Mouse (Mus musculus): ENCODE results near the gene Slk.
A peak's percentile ranks its signal among the peaks of the same experiment; 100 is the strongest.
"Not testable (repeated sequence)": the region's sequence is repeated elsewhere in the genome, so short reads cannot be mapped to it uniquely, and the experiment has no call there.

The Slk gene

GRCm38 (mm10) chr19:47571981-47572380, 7.5 kb upstream of the Slk start:
- DNase-seq: not testable (repeated sequence)

GRCm38 (mm10) chr19:47573718-47574117, 5.8 kb upstream of the Slk start:
- DNase-seq: no peak

- DNase-seq: peak in 1 of 2 experiments; percentile 10
These were observed 775 bp upstream of the Slk start for GRCm38 (mm10) chr19:47578581-47579224.

DNA sequence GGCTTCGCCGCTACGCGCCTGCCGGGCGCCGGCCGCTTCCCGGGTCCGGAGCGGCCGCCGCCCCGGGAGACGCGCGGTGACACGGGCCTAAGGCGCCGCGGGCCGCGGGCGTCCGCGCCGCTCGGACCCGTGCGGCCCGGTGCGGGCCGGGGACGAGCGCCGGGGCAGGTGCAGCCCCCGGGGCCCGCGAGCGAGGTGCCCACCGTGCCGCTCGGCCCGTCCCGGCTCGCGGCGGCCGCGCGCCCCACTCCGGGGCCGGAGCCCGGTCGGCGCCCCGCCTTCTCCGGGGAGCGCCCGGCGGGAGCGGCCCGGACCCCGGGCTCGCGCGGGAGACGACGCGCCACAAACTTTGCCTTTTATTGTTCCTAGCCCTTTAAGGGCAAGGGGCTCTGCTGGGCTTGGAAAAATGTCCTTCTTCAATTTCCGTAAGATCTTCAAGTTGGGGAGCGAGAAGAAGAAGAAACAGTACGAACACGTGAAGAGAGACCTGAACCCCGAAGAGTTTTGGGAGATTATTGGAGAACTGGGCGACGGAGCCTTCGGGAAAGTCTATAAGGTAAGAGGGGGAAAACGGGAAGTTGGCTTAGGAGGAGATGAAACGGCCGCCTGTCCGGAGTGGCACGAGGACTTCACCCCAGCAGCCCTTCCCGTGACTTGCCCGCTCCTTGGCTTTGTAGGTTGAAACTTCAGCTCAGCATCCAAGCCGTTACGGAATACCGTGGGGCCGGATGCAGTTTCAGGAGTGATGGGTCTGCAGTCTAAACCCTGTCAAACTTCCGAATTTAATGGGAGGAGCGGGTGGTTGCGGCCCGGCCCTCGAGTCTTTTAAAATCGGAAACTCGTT, 532 bp downstream of the Slk start:
- peak; percentile 19 to 21 for DNase-seq

GRCm38 (mm10) chr19:47585772-47586171, 6.3 kb downstream of the Slk start:
- no peak for DNase-seq

- no peak for DNase-seq
These were observed 7.5 kb downstream of the Slk start for GRCm38 (mm10) chr19:47587009-47587408.

GRCm38 (mm10) chr19:47608513-47608912, 29.0 kb downstream of the Slk start:
- DNase-seq: no peak

- DNase-seq: no peak
These were observed 34.0 kb downstream of the Slk start for GRCm38 (mm10) chr19:47613442-47613841.

DNA sequence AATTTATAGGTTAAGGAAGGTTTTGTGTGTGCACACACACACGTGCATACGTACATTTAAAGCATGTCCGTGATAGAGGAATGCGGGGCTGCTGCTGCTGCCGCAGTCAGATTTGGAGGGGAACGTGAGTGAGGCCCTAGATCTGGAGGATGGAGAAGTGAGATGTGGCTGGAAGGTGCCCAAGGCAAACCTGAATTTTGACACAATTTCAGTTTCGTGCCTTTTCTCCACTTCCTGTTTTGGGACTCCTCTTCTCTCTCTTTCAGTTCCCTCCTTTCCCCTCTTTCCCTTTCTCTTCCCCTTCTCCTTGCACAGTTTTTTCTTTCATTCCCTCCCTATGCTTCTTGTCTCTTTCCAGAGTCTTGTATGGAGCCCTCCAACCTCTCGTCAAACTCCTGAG, 42.0 kb downstream of the Slk start:
- no peak for DNase-seq

GRCm38 (mm10) chr19:47624940-47625711, 45.6 kb downstream of the Slk start:
- DNase-seq: no peak

DNA sequence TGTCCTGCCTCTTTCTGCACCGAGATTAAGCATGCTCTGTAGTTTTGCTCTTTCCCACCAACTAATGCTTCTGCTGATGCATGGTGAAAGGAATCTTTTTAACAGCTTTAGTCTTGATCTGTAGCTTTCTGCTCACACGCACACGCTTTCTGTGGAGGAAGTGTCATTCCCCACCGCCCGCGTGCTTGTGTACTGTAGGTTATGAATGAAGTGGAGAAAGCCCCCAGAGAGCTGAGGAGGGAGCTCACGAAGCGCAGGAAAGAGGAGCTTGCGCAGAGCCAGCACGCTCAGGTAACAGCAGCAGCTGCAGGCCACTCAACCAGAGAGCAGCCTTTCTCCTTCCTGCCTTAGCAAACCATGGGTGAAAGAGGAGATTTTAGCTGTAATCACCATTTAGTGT, 48.0 kb downstream of the Slk start:
- no peak for DNase-seq

- DNase-seq: no peak
These were observed 49.6 kb downstream of the Slk start for GRCm38 (mm10) chr19:47629068-47629467.

DNA sequence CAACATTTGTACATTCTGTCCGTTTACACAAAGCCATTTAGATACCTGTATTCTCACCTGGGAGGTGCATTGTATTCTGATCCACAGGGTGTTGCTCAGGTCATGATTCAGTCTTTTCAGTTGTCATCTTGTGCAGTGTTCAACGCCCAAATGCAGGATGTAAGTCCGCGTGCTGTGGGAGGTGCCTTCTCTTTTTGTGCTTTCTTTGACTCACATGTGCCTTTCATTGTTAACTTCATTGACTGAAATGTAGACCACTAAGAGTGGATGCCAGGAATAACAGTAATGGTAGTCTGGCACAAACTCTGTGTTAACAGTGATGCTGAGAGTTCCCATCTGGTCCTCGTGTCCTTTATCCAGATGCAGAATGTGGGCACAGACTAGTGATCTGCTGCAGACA, 50.9 kb downstream of the Slk start:
- no peak for DNase-seq

- DNase-seq: no peak
These were observed 52.3 kb downstream of the Slk start for GRCm38 (mm10) chr19:47631799-47632198.

- DNase-seq: no peak
These were observed 55.9 kb downstream of the Slk start for GRCm38 (mm10) chr19:47635380-47635779.

DNA sequence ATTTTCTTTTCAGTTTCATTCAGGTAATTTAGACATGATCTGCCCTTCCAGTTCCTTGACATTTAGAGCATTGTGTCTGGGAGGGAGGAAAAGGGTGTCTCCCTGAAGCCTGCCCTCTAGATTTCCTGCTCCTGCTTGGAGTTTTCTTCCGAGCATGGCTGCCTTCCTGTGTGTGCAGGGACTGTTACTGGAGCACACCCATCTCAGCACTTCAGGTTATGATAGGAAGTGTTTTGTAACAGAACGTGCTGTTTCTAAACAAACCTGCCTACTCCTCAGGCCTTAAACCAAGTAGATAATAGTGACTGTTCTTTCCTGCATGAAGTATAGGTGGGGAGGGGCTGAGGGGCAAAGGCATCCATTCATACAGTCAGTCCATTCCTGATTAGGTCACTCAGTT, 64.4 kb downstream of the Slk start:
- no peak for DNase-seq

DNA sequence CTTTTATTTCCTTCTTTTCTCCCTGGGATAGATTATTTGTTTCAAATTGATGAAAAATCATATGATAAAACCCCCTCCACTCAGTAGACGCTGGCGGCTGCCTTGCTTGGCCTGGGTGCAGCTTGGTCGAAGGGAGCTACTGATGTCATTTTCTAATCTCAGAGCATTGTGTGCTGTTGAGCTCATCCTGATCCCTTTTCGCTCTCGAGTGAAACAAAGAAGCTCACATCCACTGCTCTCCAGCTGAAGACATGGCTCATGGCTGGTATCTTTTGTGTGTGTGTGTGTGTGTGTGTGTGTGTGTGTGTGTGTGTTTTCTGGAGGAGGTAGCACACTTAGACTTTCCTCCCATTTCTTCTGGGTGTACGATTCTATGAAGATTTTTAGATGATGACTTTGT, 66.1 kb downstream of the Slk start:
- DNase-seq: no peak

DNA sequence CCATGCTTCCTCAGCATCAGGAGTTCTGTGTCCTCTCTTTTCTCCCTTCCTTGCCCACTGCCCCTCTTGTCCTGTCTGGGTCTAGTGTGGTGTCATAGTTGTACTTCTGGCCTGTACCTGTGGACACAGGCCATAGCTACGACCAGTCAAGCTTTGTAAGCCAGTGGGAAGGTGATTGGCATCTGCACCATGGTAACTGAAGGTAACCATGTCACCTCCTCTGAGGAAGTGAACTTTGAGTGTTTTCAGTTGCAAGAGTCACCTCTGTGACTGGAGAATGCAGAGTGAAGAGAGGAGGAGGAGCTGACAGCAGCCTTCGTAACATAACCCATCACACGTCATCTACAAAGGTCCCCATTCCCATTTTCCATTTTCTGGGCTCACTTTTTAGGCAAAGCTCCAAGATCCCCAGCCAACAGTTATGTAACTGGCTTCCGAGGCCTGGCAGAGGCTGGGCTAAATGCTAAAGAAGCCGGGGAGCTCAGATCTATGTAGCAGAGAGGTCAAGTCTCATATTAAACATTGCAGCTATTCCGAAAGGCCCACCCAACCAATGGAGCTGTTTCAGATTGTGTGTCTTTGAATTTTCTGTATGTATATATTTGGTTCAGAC, 67.1 kb downstream of the Slk start:
- DNase-seq: peak in 1 of 2 experiments; percentile 23

- no peak for DNase-seq
These were observed 69.6 kb downstream of the Slk start for GRCm38 (mm10) chr19:47649071-47649470.

- DNase-seq: no peak
These were observed 71.1 kb downstream of the Slk start for GRCm38 (mm10) chr19:47650366-47651159.

DNA sequence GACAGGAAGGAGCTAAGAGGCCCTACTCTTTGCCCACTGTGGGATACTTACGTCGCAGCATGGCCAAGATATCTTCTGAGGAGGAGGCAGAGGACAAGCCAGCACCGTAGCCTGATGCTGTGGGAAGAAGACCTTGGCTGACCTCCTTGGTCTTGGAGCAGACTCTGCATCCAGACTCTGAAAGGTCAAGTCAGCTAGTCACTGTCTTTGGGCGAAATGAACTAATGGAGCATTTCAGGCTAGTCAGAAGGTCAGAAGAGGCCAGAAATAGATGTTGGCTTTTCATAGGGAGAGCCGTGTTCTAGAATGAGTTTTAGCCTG, 71.6 kb downstream of the Slk start:
- DNase-seq: no peak

DNA sequence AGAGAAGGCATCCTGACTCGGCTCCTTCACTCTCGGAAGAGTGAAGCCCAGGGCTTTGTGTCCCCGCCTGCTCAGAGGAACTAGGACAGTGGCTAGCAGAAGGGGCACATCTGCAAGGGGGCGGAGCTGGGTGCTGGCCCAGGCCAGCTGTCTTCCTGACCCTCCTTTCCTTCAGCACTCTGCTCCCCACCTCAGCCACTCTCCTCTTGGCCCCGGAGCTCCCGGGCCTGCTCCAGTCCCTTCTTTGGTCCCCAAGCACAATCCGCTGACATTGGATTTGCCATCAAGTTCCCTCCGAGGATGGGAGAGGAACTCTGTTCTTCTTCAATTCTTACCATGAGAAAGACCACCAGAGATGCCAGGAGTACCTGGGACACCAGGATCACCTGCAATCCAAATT, 72.8 kb downstream of the Slk start:
- no peak for DNase-seq
